Mouse (Mus musculus) thymus, adult 2 months (tissue): ENCODE measurements around the gene Phf24. TPM values are rescaled to one million over a fixed set of nuclear protein-coding genes. Genes with fewer than 3 reads are reported as not detected.
"Not testable (repeated sequence)": the region's sequence is repeated elsewhere in the genome, so short reads cannot be mapped to it uniquely, and the experiment has no call there.

Source experiments
- DNase-seq: peaks from one replicate; pipeline ENCODE4 v3.0.0; 2021
- H3K27ac ChIP-seq: fragments of 200-500 bp; 2 replicates; pipeline ENCODE4 v1.5.1; 2012; ENCODE audit warnings: low read length, control low read depth; ENCODE audit not compliant: control insufficient read depth, insufficient read depth
- H3K27me3 ChIP-seq: fragments of 200-500 bp; 2 replicates; pipeline ENCODE4 v1.6.1; 2012; ENCODE audit warnings: mild to moderate bottlenecking, low read length, moderate library complexity, mixed read lengths; ENCODE audit not compliant: control insufficient read depth, insufficient read depth
- H3K36me3 ChIP-seq: fragments of 200-500 bp; 2 replicates; pipeline ENCODE4 v1.6.1; 2012; ENCODE audit warnings: mild to moderate bottlenecking, low read length, moderate library complexity; ENCODE audit not compliant: control insufficient read depth, insufficient read depth
- H3K4me1 ChIP-seq: fragments of 200-500 bp; replicated peaks from 2 replicates; pipeline ENCODE4 v1.6.1; 2012; ENCODE audit warnings: low read length; ENCODE audit not compliant: control insufficient read depth, insufficient read depth
- H3K4me3 ChIP-seq: fragments of 200-500 bp; 2 replicates; pipeline ENCODE4 v1.5.1; 2012; ENCODE audit warnings: mild to moderate bottlenecking, low read length, control low read depth, moderate library complexity; ENCODE audit not compliant: control insufficient read depth, insufficient read depth
- CTCF ChIP-seq: fragments of 200-500 bp; IDR thresholded peaks from 2 replicates; pipeline ENCODE4 v1.5.1; 2012; ENCODE audit warnings: mild to moderate bottlenecking, control low read depth, low read length, moderate library complexity, borderline replicate concordance; ENCODE audit not compliant: control insufficient read depth, poor library complexity, insufficient read depth; ENCODE audit errors: extremely low read depth
- POLR2A ChIP-seq: fragments of 200-500 bp; IDR thresholded peaks from 2 replicates; pipeline ENCODE4 v1.6.1; 2012; ENCODE audit warnings: mild to moderate bottlenecking, low read length, control low read depth, moderate library complexity; ENCODE audit not compliant: control insufficient read depth, poor library complexity, insufficient read depth; ENCODE audit errors: extremely low read depth
- WGBS: fragments of 180-500 bp; shearing (Covaris S2); methylation state at CpG from one replicate; pipeline ENCODE4 v1.1.7; 2018; 5-methylcytosine and 5-hydroxymethylcytosine counted together
- polyA plus RNA-seq: library from polyadenylated mRNA; depleted of rRNA; stranded (reverse); fragments of >200 nt; gene quantifications from 2 replicates; pipeline ENCODE4 v1.2.3, GENCODE M21; 2012; rRNA removed

Phf24 gene
- polyA plus RNA-seq, 1 experiment, result 2.3 TPM

- Histone ChIP-seq H3K4me1 (no peaks in the 10 kb centered on the region; the same call in 1 of the 2 replicates), H3K27ac (no peak within 1 kb of the TSS), H3K27me3 (no peaks in the 10 kb centered on the region), H3K36me3 (no peaks in the 10 kb centered on the region), H3K4me3 (no peak within 1 kb of the TSS)
- DNase-seq, result no peak
- TF ChIP-seq CTCF (no peak), POLR2A (no peak)
- WGBS, result 95% methylated on average over 4 of the region's 4 CpGs
Measured at GRCm38 (mm10) chr4:42969304-42969703, 52.8 kb downstream of the Phf24 start, which contains the start of gene 1700022I11Rik. Gene 1700022I11Rik (plus strand): TSS chr4:42969604.

- H3K27me3 ChIP-seq, result no peaks in the 10 kb centered on the region
- no peak overlapping the region for H3K4me3 ChIP-seq
- WGBS, result 96% methylated on average over 4 of the region's 4 CpGs
- TF ChIP-seq POLR2A (no peak), CTCF (no peak)
- H3K4me1 ChIP-seq, result no peaks in the 10 kb centered on the region
- no peaks in the 10 kb centered on the region for H3K36me3 ChIP-seq
- no peak for DNase-seq
- no peak overlapping the region for H3K27ac ChIP-seq
Measured at GRCm38 (mm10) chr4:42972952-42973351, 56.5 kb downstream of the Phf24 start.

GRCm38 (mm10) chr4:42973868-42974267, 57.4 kb downstream of the Phf24 start:
- Histone ChIP-seq H3K36me3 (peaks cover 3% of the 10 kb centered on the region; the same call in 1 of the 2 replicates), H3K4me1 (no peaks in the 10 kb centered on the region), H3K27ac (no peak overlapping the region), H3K4me3 (no peak overlapping the region), H3K27me3 (no peaks in the 10 kb centered on the region)
- no peak for DNase-seq
- TF ChIP-seq POLR2A (no peak), CTCF (no peak)
- 94% methylated on average over 5 of the region's 5 CpGs for WGBS

GRCm38 (mm10) chr4:42978062-42978461, 61.6 kb downstream of the Phf24 start:
- no peak for DNase-seq
- peaks cover 31% of the 10 kb centered on the region for H3K36me3 ChIP-seq
- no peaks in the 10 kb centered on the region for H3K4me1 ChIP-seq
- WGBS, result 93% methylated on average over 4 of the region's 4 CpGs
- TF ChIP-seq CTCF, result no peak
- H3K4me3 ChIP-seq, result no peak overlapping the region
- no peak overlapping the region for H3K27ac ChIP-seq
- H3K27me3 ChIP-seq, result no peaks in the 10 kb centered on the region

GRCm38 (mm10) chr4:42980467-42980866, 64.0 kb downstream of the Phf24 start:
- H3K4me3 ChIP-seq, DNase-seq, H3K27ac ChIP-seq, H3K4me1 ChIP-seq, H3K27me3 ChIP-seq: not testable (repeated sequence)
- WGBS, result 97% methylated on average over 8 of the region's 8 CpGs
- H3K36me3 ChIP-seq, result peaks cover 53% of the 10 kb centered on the region

- H3K4me1 ChIP-seq, result no peaks in the 10 kb centered on the region
- no peak overlapping the region for H3K4me3 ChIP-seq
- H3K36me3 ChIP-seq, result peaks cover 94% of the 10 kb centered on the region
- no peaks in the 10 kb centered on the region for H3K27me3 ChIP-seq
- 93% methylated on average over 1 of the region's 1 CpGs for WGBS
- DNase-seq, result no peak
- TF ChIP-seq POLR2A, result no peak
- TF ChIP-seq CTCF, result no peak
- no peak overlapping the region for H3K27ac ChIP-seq
Measured at GRCm38 (mm10) chr4:42988296-42988695, 71.8 kb downstream of the Phf24 start.

Other genes with a start within 250 kb of the Phf24 start
- gene 4930578G10Rik, start 181.1 kb upstream of the Phf24 start, polyA plus RNA-seq, result not detected in 2 replicates
- 67.6 and 101 TPM in 2 replicates for gene Ccl19, start 160.1 kb upstream of the Phf24 start, polyA plus RNA-seq
- gene Ccl21a, start 142.7 kb upstream of the Phf24 start, polyA plus RNA-seq, result 453 and 548 TPM in 2 replicates
- 0.04 TPM in 1 of 2 replicates, not detected in the other for gene Fam205a1, start 62.8 kb upstream of the Phf24 start, polyA plus RNA-seq
- not detected in 2 replicates for gene Gm12394, start 59.9 kb upstream of the Phf24 start, polyA plus RNA-seq
- gene Fam205c, start 42.4 kb upstream of the Phf24 start, polyA plus RNA-seq, result not detected in 2 replicates
- gene Dnajb5, start 33.2 kb downstream of the Phf24 start, polyA plus RNA-seq, result 9.1 and 12.6 TPM in 2 replicates
- gene 1700022I11Rik, start 52.9 kb downstream of the Phf24 start, polyA plus RNA-seq, result not detected in 2 replicates
- 126 and 169 TPM in 2 replicates for gene Vcp, start 83.8 kb downstream of the Phf24 start, polyA plus RNA-seq
- 50.0 and 59.1 TPM in 2 replicates for gene Fancg, start 93.8 kb downstream of the Phf24 start, polyA plus RNA-seq
- gene Pigo, start 109.2 kb downstream of the Phf24 start, polyA plus RNA-seq, result 47.4 and 54.5 TPM in 2 replicates
- 71.2 and 78.5 TPM in 2 replicates for gene Stoml2, start 115.0 kb downstream of the Phf24 start, polyA plus RNA-seq
- gene Fam214b, start 129.6 kb downstream of the Phf24 start, polyA plus RNA-seq, result 8.3 and 9.8 TPM in 2 replicates
- 1.7 and 2.7 TPM in 2 replicates for gene Unc13b, start 142.3 kb downstream of the Phf24 start, polyA plus RNA-seq